Mouse (Mus musculus): Measurements from ENCODE around the gene Tmem131.

DNA sequence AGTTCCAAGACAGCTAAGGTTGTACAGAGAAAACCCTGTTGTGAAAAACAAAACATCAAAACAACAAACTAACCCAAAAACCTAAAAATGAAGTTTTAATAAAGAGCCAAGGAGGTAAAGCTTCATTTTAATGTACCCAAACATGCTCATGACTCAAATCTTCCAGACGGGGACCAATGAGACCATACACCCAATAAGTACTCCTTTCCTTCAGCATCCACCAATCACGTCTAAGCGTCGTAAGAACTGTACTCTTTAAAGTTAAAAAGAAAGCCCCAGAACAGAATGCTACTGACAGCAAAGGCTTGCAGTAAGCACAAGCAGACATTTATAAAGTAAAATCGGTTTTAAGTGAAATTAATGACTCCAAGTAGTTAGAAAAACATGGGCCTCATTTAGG, 33.1 kb downstream of the Tmem131 start:
- TF ChIP-seq CTCF (IDR thresholded peaks at IDR 0.05; ENCODE audit: low read depth) (no peak), EP300 (IDR thresholded peaks at IDR 0.05; ENCODE audit: low read depth) (no peak)
